Mouse (Mus musculus) heart, embryonic 10.5 days (tissue): ENCODE data around the gene Zfp280d. TPM values are rescaled to one million over a fixed set of nuclear protein-coding genes. Genes with fewer than 3 reads are reported as not detected.

Experiments used
- DNase-seq: peaks from one replicate; pipeline ENCODE4 v3.0.0-alpha.2; 2017; ENCODE audit warnings: low spot score
- H3K27ac ChIP-seq: fragments of 300-500 bp; sonication (generic); 2 replicates; pipeline ENCODE4 v1.5.1; 2016; ENCODE audit warnings: mild to moderate bottlenecking
- H3K27me3 ChIP-seq: fragments of 300-500 bp; sonication (generic); 2 replicates; pipeline ENCODE4 v1.6.1; 2016; ENCODE audit warnings: mild to moderate bottlenecking; ENCODE audit not compliant: poor library complexity, insufficient read depth, severe bottlenecking
- H3K36me3 ChIP-seq: fragments of 300-500 bp; sonication (generic); 2 replicates; pipeline ENCODE4 v1.6.1; 2016; ENCODE audit warnings: mild to moderate bottlenecking, moderate library complexity
- H3K4me1 ChIP-seq: fragments of 300-500 bp; sonication (generic); 2 replicates; pipeline ENCODE4 v1.6.1; 2016; ENCODE audit warnings: mild to moderate bottlenecking
- H3K4me3 ChIP-seq: fragments of 300-500 bp; sonication (generic); 2 replicates; pipeline ENCODE4 v1.5.1; 2016; ENCODE audit warnings: mild to moderate bottlenecking, moderate library complexity
- H3K9me3 ChIP-seq: fragments of 300-500 bp; sonication (generic); 2 replicates; pipeline ENCODE4 v1.6.1; 2016; ENCODE audit warnings: mild to moderate bottlenecking, moderate library complexity
- WGBS: fragments of 180-500 bp; shearing (Covaris S2); methylation state at CpG from one replicate; pipeline ENCODE4 v1.1.7; 2016; 5-methylcytosine and 5-hydroxymethylcytosine counted together
- polyA plus RNA-seq: library from polyadenylated mRNA; unstranded; fragments of >200 nt; fragmentation: Nextera tagmentation; extraction: Ambion mirVana; gene quantifications from 2 replicates; pipeline ENCODE4 v1.2.1, GENCODE M21; 2016

Zfp280d gene
- polyA plus RNA-seq, 1 experiment from 2014 or later: 34.0 TPM

DNA sequence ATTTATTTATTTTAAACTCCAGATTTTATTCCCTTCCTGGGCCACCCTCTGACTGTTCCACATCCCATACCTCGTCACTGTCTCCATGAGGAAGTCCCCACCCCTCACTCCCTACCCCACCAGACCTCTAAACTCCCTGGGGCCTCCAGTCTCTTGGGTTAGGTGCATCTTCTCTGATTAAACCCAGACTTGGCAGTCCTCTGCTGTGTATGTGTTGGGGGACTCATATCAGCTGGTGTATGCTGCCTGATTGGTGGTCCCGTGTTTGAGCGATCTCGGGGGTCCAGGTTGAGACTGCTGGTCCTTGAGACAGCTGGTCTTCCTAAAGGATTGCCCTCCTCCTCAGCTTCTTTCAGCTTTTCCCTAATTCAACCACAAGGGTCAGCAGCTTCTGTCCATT lies 5.3 kb downstream of the Zfp280d start:
- H3K4me1 ChIP-seq: peaks cover 9% of the 10 kb centered on the region
- WGBS: 87% methylated on average over 4 of the region's 4 CpGs
- H3K27ac ChIP-seq: no peak overlapping the region
- no peaks in the 10 kb centered on the region for H3K27me3 ChIP-seq
- H3K4me3 ChIP-seq: no peak overlapping the region
- 0 out of 2 replicates have a peak, but pooled peaks cover 4% of the 10 kb centered on the region for H3K36me3 ChIP-seq
- no peak for DNase-seq
- H3K9me3 ChIP-seq: no peaks in the 10 kb centered on the region

DNA sequence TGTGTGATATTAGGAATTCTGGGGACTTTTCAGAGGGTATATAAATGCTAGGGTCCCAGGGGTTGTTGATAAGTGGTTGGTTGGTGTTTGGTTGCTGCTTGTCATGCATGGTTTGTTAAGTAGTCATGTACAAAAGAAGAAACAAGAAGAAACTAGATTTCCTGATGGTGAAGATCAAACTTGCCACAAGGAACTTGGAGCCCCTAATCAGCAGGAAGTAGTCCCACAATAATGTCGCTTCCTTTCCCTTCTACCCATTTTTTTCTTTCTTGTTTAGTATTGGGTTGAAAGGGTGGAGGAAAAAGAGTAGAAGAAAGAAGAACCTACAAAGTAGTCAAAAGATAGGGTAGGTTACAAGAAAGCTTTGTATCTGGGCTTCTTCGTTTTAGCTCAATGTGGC lies 13.0 kb downstream of the Zfp280d start:
- Histone ChIP-seq H3K4me3 (no peak overlapping the region), H3K27me3 (no peaks in the 10 kb centered on the region), H3K27ac (no peak overlapping the region), H3K4me1 (peaks cover 7% of the 10 kb centered on the region; the same call in 1 of the 2 replicates), H3K36me3 (peaks cover 23% of the 10 kb centered on the region), H3K9me3 (no peaks in the 10 kb centered on the region)
- DNase-seq: no peak
- WGBS: 59% methylated on average over 2 of the region's 2 CpGs

- Histone ChIP-seq H3K4me1 (peaks cover 7% of the 10 kb centered on the region; the same call in 1 of the 2 replicates), H3K27ac (no peak overlapping the region), H3K36me3 (peaks cover 23% of the 10 kb centered on the region), H3K27me3 (no peaks in the 10 kb centered on the region), H3K9me3 (no peaks in the 10 kb centered on the region), H3K4me3 (no peak overlapping the region)
- WGBS: 75% methylated on average over 2 of the region's 2 CpGs
- DNase-seq: no peak
Measured at GRCm38 (mm10) chr9:72288210-72288609, 13.6 kb downstream of the Zfp280d start.

DNA sequence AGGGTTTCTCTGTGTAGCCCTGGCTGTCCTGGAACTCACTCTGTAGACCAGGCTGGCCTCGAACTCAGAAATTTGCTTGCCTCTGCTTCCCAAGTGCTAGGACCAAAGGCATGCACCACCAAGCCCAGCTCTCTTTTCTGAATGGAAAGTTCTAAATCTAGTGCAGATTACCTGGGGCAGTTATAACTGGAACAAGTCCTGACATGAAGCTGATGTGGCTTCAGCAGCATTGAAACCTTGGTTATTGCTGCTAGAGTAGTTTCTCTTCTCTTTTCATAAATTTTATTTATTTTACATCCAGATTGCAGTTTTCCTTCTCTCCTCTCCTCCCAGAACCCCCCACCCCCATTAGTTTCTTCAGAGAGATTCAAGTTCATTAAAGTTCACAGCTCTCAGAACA lies 14.4 kb downstream of the Zfp280d start:
- DNase-seq: no peak
- no peak overlapping the region for H3K27ac ChIP-seq
- 96% methylated on average over 1 of the region's 1 CpGs for WGBS
- H3K36me3 ChIP-seq: peaks cover 23% of the 10 kb centered on the region
- H3K9me3 ChIP-seq: no peaks in the 10 kb centered on the region
- H3K27me3 ChIP-seq: no peaks in the 10 kb centered on the region
- peaks cover 7% of the 10 kb centered on the region; the same call in 1 of the 2 replicates for H3K4me1 ChIP-seq
- no peak overlapping the region for H3K4me3 ChIP-seq

GRCm38 (mm10) chr9:72294076-72294475 lies 19.4 kb downstream of the Zfp280d start:
- Histone ChIP-seq H3K9me3 (no peaks in the 10 kb centered on the region), H3K4me1 (no peaks in the 10 kb centered on the region), H3K27me3 (no peaks in the 10 kb centered on the region), H3K27ac (no peak overlapping the region), H3K4me3 (no peak overlapping the region), H3K36me3 (peaks cover 15% of the 10 kb centered on the region)
- no peak for DNase-seq

DNA sequence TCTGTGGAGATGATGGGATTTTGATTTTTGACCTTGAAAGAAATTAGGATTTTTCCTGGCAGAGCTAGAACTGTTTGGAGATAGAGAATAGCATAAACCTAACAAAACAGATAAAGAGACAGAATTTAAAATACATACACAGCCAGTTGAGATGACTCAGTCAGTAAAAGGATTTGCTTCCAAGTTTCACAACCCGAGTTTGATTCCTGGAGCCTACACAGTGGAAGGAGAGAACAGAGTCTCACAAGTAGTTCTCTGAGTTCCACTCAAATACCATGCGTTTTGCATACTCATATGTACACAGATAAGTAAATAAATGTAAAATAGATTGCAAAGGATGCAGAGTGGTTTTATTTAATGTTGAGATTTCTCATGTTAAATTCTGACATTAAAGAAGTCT lies 35.1 kb downstream of the Zfp280d start:
- Histone ChIP-seq H3K4me1 (no peaks in the 10 kb centered on the region), H3K9me3 (no peaks in the 10 kb centered on the region), H3K36me3 (peaks cover 54% of the 10 kb centered on the region), H3K27ac (no peak overlapping the region), H3K4me3 (no peak overlapping the region), H3K27me3 (no peaks in the 10 kb centered on the region)
- 89% methylated on average over 2 of the region's 2 CpGs for WGBS
- no peak for DNase-seq

GRCm38 (mm10) chr9:72333221-72333620 lies 58.6 kb downstream of the Zfp280d start:
- Histone ChIP-seq H3K4me3 (no peak overlapping the region), H3K36me3 (peaks cover 43% of the 10 kb centered on the region), H3K27ac (no peak overlapping the region), H3K27me3 (no peaks in the 10 kb centered on the region), H3K9me3 (no peaks in the 10 kb centered on the region), H3K4me1 (no peaks in the 10 kb centered on the region)
- DNase-seq: no peak
- 91% methylated on average over 2 of the region's 2 CpGs for WGBS

DNA sequence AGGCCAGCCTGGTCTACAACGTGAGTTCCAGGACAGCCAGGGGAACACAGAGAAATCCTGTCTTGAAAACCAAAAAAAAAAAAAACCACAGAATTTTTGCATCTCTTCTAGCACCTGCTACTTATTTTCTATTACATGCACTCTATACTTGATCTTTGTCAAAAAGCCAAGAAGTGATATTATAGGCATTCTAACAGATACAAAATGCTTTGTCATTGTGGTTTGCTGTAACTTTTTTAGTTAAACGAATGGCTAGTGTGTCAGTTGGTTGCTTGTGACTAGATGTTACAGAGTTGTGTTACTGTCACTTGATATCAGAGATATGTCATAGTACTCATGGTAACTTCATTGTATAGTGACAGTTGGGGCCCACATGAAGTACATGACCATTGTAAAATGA lies 61.4 kb downstream of the Zfp280d start:
- no peaks in the 10 kb centered on the region for H3K9me3 ChIP-seq
- H3K4me3 ChIP-seq: no peak overlapping the region
- no peaks in the 10 kb centered on the region for H3K27me3 ChIP-seq
- 76% methylated on average over 2 of the region's 2 CpGs for WGBS
- H3K36me3 ChIP-seq: peaks cover 43% of the 10 kb centered on the region
- H3K27ac ChIP-seq: no peak overlapping the region
- DNase-seq: no peak
- no peaks in the 10 kb centered on the region for H3K4me1 ChIP-seq

DNA sequence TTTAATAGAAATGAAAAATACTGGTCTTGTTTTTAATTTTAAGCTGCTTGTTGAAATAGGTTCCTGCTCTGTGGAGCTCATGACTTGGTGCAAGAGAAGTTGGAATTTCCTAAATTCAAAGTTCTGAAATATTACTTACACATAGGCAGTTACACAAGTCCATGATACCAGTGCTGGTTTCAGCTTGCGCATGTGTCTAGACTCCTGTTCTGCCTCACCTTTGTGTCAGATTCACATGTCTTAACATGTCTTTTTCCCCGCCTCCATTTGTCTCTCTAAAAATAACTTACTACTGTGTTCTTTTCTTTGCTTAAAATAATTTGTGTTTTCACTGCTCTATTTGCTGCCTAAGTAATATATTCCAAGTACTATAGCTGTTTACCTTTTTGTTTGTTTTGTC lies 64.5 kb downstream of the Zfp280d start:
- DNase-seq: no peak
- Histone ChIP-seq H3K4me1 (peaks cover 5% of the 10 kb centered on the region; the same call in 1 of the 2 replicates), H3K4me3 (no peak overlapping the region), H3K27ac (no peak overlapping the region), H3K36me3 (peaks cover 29% of the 10 kb centered on the region), H3K9me3 (no peaks in the 10 kb centered on the region), H3K27me3 (no peaks in the 10 kb centered on the region)
- 95% methylated on average over 2 of the region's 2 CpGs for WGBS

DNA sequence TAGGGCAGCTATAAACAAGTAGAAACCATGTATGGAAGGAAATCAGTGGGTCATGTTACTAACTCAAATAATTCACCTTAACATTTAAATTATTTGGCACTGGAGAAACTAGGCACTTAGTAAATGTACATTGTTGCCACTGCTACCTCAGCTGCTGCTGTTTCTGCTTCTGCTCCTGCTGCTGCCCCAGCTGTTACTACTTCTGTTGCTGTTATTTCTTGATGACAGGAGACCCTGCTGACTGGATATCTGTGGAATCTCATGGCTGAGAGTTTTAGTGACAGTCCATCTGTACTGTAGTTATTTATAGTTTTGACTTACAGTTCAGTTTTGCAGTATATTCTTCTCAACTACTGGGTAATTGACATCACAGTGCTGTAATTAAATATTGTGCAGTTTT lies 69.2 kb downstream of the Zfp280d start:
- H3K27me3 ChIP-seq: no peaks in the 10 kb centered on the region
- no peak for DNase-seq
- no peaks in the 10 kb centered on the region for H3K9me3 ChIP-seq
- H3K4me3 ChIP-seq: no peak overlapping the region
- H3K36me3 ChIP-seq: peaks cover 21% of the 10 kb centered on the region; the same call in 1 of the 2 replicates
- H3K27ac ChIP-seq: no peak overlapping the region
- H3K4me1 ChIP-seq: peaks cover 8% of the 10 kb centered on the region; the same call in 1 of the 2 replicates

- WGBS: 82% methylated on average over 2 of the region's 2 CpGs
- H3K27ac ChIP-seq: no peak overlapping the region
Measured at GRCm38 (mm10) chr9:72372359-72372758, 97.7 kb downstream of the Zfp280d start.

GRCm38 (mm10) chr9:72374074-72374473 lies 99.4 kb downstream of the Zfp280d start:
- WGBS: 93% methylated on average over 3 of the region's 3 CpGs

More at GRCm38 (mm10) chr9:72372359-72372758, 97.7 kb downstream of the Zfp280d start:
- DNase-seq: no peak
- Histone ChIP-seq H3K36me3 (no peaks in the 10 kb centered on the region), H3K4me1 (no peaks in the 10 kb centered on the region), H3K27me3 (no peaks in the 10 kb centered on the region), H3K4me3 (no peak overlapping the region), H3K9me3 (no peaks in the 10 kb centered on the region)

DNA sequence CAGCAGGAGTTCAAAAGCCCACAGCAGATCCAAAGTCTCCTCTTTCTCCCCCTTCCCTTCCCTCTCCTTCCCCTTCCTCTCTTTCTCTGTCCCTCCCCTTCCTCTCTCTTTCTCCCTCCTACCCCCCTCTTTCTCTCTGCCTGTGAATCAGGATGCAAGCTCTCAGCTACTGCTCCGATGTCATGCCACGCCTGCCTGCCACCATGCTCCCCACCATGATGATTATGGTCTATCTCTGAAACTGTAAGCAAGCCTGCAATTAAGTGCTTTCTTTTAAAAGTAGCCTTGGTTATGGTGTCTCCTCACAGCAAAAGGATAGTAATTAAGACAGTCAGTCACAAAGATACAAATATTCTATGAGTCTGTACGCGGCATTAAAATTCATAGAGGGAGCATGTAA lies 100.3 kb downstream of the Zfp280d start:
- Histone ChIP-seq H3K9me3 (no peaks in the 10 kb centered on the region), H3K4me1 (no peaks in the 10 kb centered on the region), H3K27ac (no peak overlapping the region), H3K27me3 (no peaks in the 10 kb centered on the region), H3K4me3 (no peak overlapping the region), H3K36me3 (no peaks in the 10 kb centered on the region)
- DNase-seq: no peak
- WGBS: 75% methylated on average over 4 of the region's 4 CpGs

More at GRCm38 (mm10) chr9:72374074-72374473, 99.4 kb downstream of the Zfp280d start:
- Histone ChIP-seq H3K27ac (no peak overlapping the region), H3K4me3 (no peak overlapping the region), H3K4me1 (no peaks in the 10 kb centered on the region), H3K27me3 (no peaks in the 10 kb centered on the region), H3K9me3 (no peaks in the 10 kb centered on the region), H3K36me3 (no peaks in the 10 kb centered on the region)
- DNase-seq: no peak

GRCm38 (mm10) chr9:72375639-72376038 lies 101.0 kb downstream of the Zfp280d start:
- Histone ChIP-seq H3K4me1 (no peaks in the 10 kb centered on the region), H3K36me3 (no peaks in the 10 kb centered on the region), H3K4me3 (no peak overlapping the region), H3K27ac (no peak overlapping the region), H3K9me3 (no peaks in the 10 kb centered on the region), H3K27me3 (no peaks in the 10 kb centered on the region)
- WGBS: 77% methylated on average over 3 of the region's 3 CpGs
- no peak for DNase-seq
